Mouse (Mus musculus) embryonic facial prominence, embryonic 11.5 days (tissue): ENCODE data around the gene Fbxl5. TPM values are rescaled to one million over a fixed set of nuclear protein-coding genes. Genes with fewer than 3 reads are reported as not detected.

Source experiments
- ATAC-seq: fragments of 200-750 bp; cut with Nextera tagmentation; replicated peaks from 2 replicates; pipeline ENCODE4 v1.8.0; 2017; ENCODE audit warnings: low read depth; ENCODE audit not compliant: insufficient number of reproducible peaks, low FRiP score, low TSS enrichment
- DNase-seq: peaks from one replicate; pipeline ENCODE4 v3.0.0-alpha.2; 2015; ENCODE audit warnings: low spot score
- H3K27ac ChIP-seq: fragments of 300-500 bp; sonication (generic); replicated peaks from 2 replicates; pipeline ENCODE4 v1.5.1; 2014; ENCODE audit warnings: mild to moderate bottlenecking, low read depth, low read length, control low read depth
- H3K27me3 ChIP-seq: fragments of 300-500 bp; sonication (generic); 2 replicates; pipeline ENCODE4 v1.6.1; 2014; ENCODE audit warnings: mild to moderate bottlenecking, low read length, moderate library complexity, mixed read lengths; ENCODE audit not compliant: control insufficient read depth, insufficient read depth
- H3K36me3 ChIP-seq: fragments of 300-500 bp; sonication (generic); replicated peaks from 2 replicates; pipeline ENCODE4 v1.6.1; 2014; ENCODE audit warnings: low read depth, mild to moderate bottlenecking, low read length, moderate library complexity, mixed read lengths; ENCODE audit not compliant: control insufficient read depth, insufficient read depth
- H3K4me1 ChIP-seq: fragments of 300-500 bp; sonication (generic); 2 replicates; pipeline ENCODE4 v1.6.1; 2014; ENCODE audit warnings: low read length, mixed read lengths; ENCODE audit not compliant: control insufficient read depth, insufficient read depth
- H3K4me2 ChIP-seq: fragments of 300-500 bp; sonication (generic); 2 replicates; pipeline ENCODE4 v1.6.1; 2014; ENCODE audit warnings: low read depth, mild to moderate bottlenecking, control low read depth, low read length, moderate library complexity
- H3K4me3 ChIP-seq: fragments of 300-500 bp; sonication (generic); 2 replicates; pipeline ENCODE4 v1.5.1; 2014; ENCODE audit warnings: low read depth, low read length, control low read depth
- H3K9ac ChIP-seq: fragments of 300-500 bp; sonication (generic); replicated peaks from 2 replicates; pipeline ENCODE4 v1.6.1; 2014; ENCODE audit warnings: mild to moderate bottlenecking, control low read depth, low read length
- H3K9me3 ChIP-seq: fragments of 300-500 bp; sonication (generic); replicated peaks from 2 replicates; pipeline ENCODE4 v1.6.1; 2016; ENCODE audit warnings: mild to moderate bottlenecking, low read length, inconsistent platforms, mixed read lengths; ENCODE audit not compliant: control insufficient read depth
- WGBS: fragments of 180-500 bp; shearing (Covaris S2); extraction: QIAGEN DNeasy Blood & Tissue Kit; methylation state at CpG from one replicate; pipeline ENCODE4 v1.1.7; 2014; 5-methylcytosine and 5-hydroxymethylcytosine counted together
- polyA plus RNA-seq: library from polyadenylated mRNA; unstranded; fragments of >200 nt; fragmentation: Nextera tagmentation; extraction: Ambion mirVana; gene quantifications from 2 replicates; pipeline ENCODE4 v1.2.1, GENCODE M21; 2014

Gene Fbxl5
- polyA plus RNA-seq, 1 experiment from 2014 or later: 83.4 TPM

- no peak overlapping the region for H3K4me2 ChIP-seq
- no peaks in the 10 kb centered on the region for H3K27me3 ChIP-seq
- no peaks in the 10 kb centered on the region for H3K9me3 ChIP-seq
- no peak overlapping the region for H3K9ac ChIP-seq
- DNase-seq (no peak), ATAC-seq (no peak)
- H3K36me3 ChIP-seq: no peaks in the 10 kb centered on the region
- no peak overlapping the region for H3K4me3 ChIP-seq
- no peaks in the 10 kb centered on the region for H3K4me1 ChIP-seq
- H3K27ac ChIP-seq: no peak overlapping the region
These were observed 45.0 kb downstream of the Fbxl5 start for GRCm38 (mm10) chr5:43776407-43776806.

DNA sequence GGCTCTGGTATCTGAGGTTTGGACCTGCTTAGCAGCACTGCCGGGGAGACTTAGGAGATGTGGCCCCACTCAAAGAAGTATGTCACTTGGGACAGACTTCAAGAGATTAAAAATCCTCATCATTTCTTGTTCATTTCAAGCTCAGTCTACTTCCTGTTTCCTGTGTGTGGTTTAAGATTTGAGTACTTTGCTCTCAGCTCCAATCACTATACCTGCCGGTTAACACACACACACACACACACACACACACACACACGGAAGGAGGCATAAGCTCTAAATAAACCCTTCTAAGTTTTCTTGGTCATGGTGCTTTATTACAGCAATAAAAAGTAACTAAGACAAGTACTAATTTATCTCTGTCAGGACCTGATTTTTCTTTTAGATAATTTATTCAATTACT is 49.9 kb downstream of the Fbxl5 start:
- no peak overlapping the region for H3K4me3 ChIP-seq
- H3K27me3 ChIP-seq: no peaks in the 10 kb centered on the region
- WGBS: 95% methylated on average over 3 of the region's 3 CpGs
- H3K4me2 ChIP-seq: no peak overlapping the region
- H3K36me3 ChIP-seq: 0 out of 2 replicates have a peak, but pooled peaks cover 2% of the 10 kb centered on the region
- DNase-seq (no peak), ATAC-seq (no peak)
- no peak overlapping the region for H3K27ac ChIP-seq
- no peak overlapping the region for H3K9ac ChIP-seq
- no peaks in the 10 kb centered on the region for H3K9me3 ChIP-seq
- no peaks in the 10 kb centered on the region for H3K4me1 ChIP-seq

- WGBS: 95% methylated on average over 3 of the region's 3 CpGs
- Histone ChIP-seq H3K4me2 (no peak overlapping the region), H3K36me3 (0 out of 2 replicates have a peak, but pooled peaks cover 2% of the 10 kb centered on the region)
These were observed 50.7 kb downstream of the Fbxl5 start for GRCm38 (mm10) chr5:43770618-43771354.

DNA sequence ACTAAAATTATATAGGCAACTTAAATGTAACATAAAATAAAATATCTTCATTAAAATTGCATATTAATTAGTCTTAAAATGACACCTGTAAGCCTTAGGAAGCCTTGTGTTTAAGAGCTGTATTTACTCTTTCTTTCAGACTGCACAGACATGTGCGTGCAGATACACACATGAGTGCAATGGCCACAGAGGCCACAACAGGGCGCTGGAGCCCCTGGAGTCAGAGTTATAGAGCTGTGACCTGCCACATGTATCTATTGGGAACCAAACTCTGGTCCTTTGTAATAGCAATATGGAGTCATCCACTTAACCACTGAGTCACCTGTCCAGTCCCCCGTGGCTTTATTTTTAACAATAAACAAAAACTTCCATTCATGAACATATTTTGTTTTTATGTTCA is 72.3 kb downstream of the Fbxl5 start:
- H3K36me3 ChIP-seq: no peaks in the 10 kb centered on the region
- H3K9me3 ChIP-seq: no peaks in the 10 kb centered on the region
- WGBS: 83% methylated on average over 3 of the region's 3 CpGs
- H3K4me2 ChIP-seq: no peak overlapping the region
- no peak overlapping the region for H3K9ac ChIP-seq
- no peaks in the 10 kb centered on the region for H3K4me1 ChIP-seq
- H3K27ac ChIP-seq: no peak overlapping the region
- DNase-seq (no peak), ATAC-seq (no peak)
- no peaks in the 10 kb centered on the region for H3K27me3 ChIP-seq
- H3K4me3 ChIP-seq: no peak overlapping the region

More at GRCm38 (mm10) chr5:43770618-43771354, 50.7 kb downstream of the Fbxl5 start:
- Histone ChIP-seq H3K27me3 (no peaks in the 10 kb centered on the region), H3K4me1 (no peaks in the 10 kb centered on the region), H3K9me3 (no peaks in the 10 kb centered on the region), H3K4me3 (no peak overlapping the region), H3K9ac (no peak overlapping the region), H3K27ac (no peak overlapping the region)
- ATAC-seq (no peak), DNase-seq (no peak)

GRCm38 (mm10) chr5:43748039-43748438 is 73.4 kb downstream of the Fbxl5 start:
- no peak for DNase-seq
- Histone ChIP-seq H3K9ac (no peak overlapping the region), H3K27me3 (no peaks in the 10 kb centered on the region), H3K36me3 (no peaks in the 10 kb centered on the region), H3K9me3 (no peaks in the 10 kb centered on the region), H3K27ac (no peak overlapping the region), H3K4me3 (no peak overlapping the region), H3K4me1 (no peaks in the 10 kb centered on the region), H3K4me2 (no peak overlapping the region)
- ATAC-seq: no peak
- 98% methylated on average over 4 of the region's 4 CpGs for WGBS

- ATAC-seq (no peak), DNase-seq (no peak)
- Histone ChIP-seq H3K4me2 (no peak overlapping the region), H3K9ac (no peak overlapping the region), H3K4me3 (no peak overlapping the region), H3K27me3 (no peaks in the 10 kb centered on the region), H3K4me1 (no peaks in the 10 kb centered on the region), H3K9me3 (no peaks in the 10 kb centered on the region), H3K27ac (no peak overlapping the region), H3K36me3 (no peaks in the 10 kb centered on the region)
- 38% methylated on average over 5 of the region's 5 CpGs for WGBS
These were observed 76.3 kb downstream of the Fbxl5 start for GRCm38 (mm10) chr5:43745156-43745555.

DNA sequence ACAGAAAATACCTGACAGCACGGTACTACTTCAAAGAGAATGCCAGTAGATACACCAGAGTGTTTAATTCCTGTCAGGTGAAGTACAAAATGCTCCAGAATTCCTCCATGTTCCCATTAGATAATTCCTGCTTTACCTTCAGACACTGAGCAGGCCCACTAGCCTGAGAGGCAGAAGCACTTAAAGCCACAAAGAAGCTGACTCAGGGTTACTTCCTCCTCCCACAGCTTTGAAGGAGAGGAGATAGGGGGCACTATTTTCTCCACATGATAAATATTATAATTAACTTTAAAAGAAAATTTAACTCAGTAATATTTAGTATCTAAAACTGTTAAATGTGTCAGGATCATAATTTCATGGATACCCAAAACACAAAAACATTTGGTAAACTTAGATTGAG is 77.3 kb downstream of the Fbxl5 start:
- Histone ChIP-seq H3K4me1 (no peaks in the 10 kb centered on the region), H3K9ac (no peak overlapping the region), H3K4me3 (no peak overlapping the region), H3K27ac (no peak overlapping the region), H3K27me3 (no peaks in the 10 kb centered on the region), H3K9me3 (no peaks in the 10 kb centered on the region), H3K4me2 (no peak overlapping the region), H3K36me3 (no peaks in the 10 kb centered on the region)
- 97% methylated on average over 1 of the region's 1 CpGs for WGBS
- ATAC-seq (no peak), DNase-seq (no peak)

- Histone ChIP-seq H3K27ac (no peak overlapping the region), H3K27me3 (no peaks in the 10 kb centered on the region), H3K36me3 (no peaks in the 10 kb centered on the region), H3K9ac (no peak overlapping the region), H3K4me1 (no peaks in the 10 kb centered on the region), H3K9me3 (no peaks in the 10 kb centered on the region), H3K4me3 (no peak overlapping the region), H3K4me2 (no peak overlapping the region)
- DNase-seq (no peak), ATAC-seq (no peak)
- WGBS: 83% methylated on average over 8 of the region's 8 CpGs
These were observed 89.1 kb downstream of the Fbxl5 start for GRCm38 (mm10) chr5:43732381-43732780.
